Mouse (Mus musculus): ENCODE data around the gene Foxp1. TPM values are rescaled to one million over a fixed set of nuclear protein-coding genes. Genes with fewer than 3 reads are reported as not detected.

Gene Foxp1
- polyA plus RNA-seq, 1 experiment from 2014 or later: 121 TPM

DNA sequence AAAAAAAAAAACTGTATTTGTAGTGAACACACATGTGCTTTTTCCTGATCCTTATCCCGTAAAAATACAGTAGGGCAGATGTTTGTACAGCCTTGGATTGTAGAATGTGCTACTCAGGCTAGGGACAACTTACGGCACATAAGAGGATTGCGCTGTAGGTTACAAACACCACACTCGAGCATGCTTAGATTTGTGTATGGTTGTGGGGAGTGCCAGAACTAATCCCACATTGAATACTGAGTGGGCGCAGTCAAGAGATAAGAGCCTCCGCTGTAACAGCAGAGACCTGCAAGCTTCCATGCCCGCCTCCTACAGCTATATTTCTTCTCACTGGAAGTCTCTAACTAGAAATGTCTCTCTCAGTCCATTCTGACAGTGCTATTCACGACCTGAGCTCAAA lies 286.9 kb downstream of the Foxp1 start:
- Histone ChIP-seq H3K4me1 (ENCODE audit: insufficient read depth, low read depth, low read length) (no peaks in the 10 kb centered on the region), H3K9me3 (ENCODE audit: low read length) (no peaks in the 10 kb centered on the region), H3K27ac (ENCODE audit: low read length) (no peak overlapping the region), H3K4me2 (replicated peaks; ENCODE audit: low read depth, low read length) (no peak overlapping the region), H3K9ac (replicated peaks; ENCODE audit: low read depth) (no peak overlapping the region), H3K36me3 (ENCODE audit: insufficient read depth, low read length) (no peaks in the 10 kb centered on the region), H3K27me3 (replicated peaks; ENCODE audit: insufficient read depth, low read length) (no peaks in the 10 kb centered on the region), H3K4me3 (ENCODE audit: low read depth, low read length) (no peak overlapping the region)
- ATAC-seq (peak; percentile 64), DNase-seq (ENCODE audit: low spot score) (peak; percentile 11)
- TF ChIP-seq EP300 (IDR thresholded peaks at IDR 0.05): no peak
- TF ChIP-seq CTCF (IDR thresholded peaks at IDR 0.05): no peak
- 56% methylated on average over 8 of the region's 8 CpGs for WGBS

DNA sequence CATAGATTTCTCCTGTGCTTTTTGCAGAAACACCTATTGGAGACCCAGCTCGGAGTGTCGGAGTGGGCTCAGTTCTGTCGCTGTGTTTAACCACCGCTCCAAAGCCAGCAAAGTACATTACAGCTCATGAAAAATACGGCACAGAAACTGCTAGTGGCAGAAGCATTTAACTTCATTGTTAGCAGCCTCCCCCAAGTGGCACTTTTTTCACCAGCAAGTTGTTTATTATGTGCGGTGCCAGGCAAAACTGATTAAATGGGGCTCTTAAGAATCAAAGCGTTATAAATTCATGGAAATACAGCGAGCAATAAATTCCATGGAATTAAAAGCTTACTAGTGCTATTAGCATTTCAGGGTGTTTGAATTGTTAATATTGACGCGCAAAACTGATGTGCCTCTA lies 289.1 kb downstream of the Foxp1 start:
- DNase-seq (ENCODE audit: low spot score) (no peak), ATAC-seq (no peak)
- 86% methylated on average over 10 of the region's 10 CpGs for WGBS
- Histone ChIP-seq H3K4me3 (ENCODE audit: low read depth, low read length) (no peak overlapping the region), H3K27ac (ENCODE audit: low read length) (no peak overlapping the region), H3K27me3 (replicated peaks; ENCODE audit: insufficient read depth, low read length) (no peaks in the 10 kb centered on the region), H3K9me3 (ENCODE audit: low read length) (no peaks in the 10 kb centered on the region), H3K4me1 (ENCODE audit: insufficient read depth, low read depth, low read length) (no peaks in the 10 kb centered on the region), H3K9ac (replicated peaks; ENCODE audit: low read depth) (no peak overlapping the region), H3K4me2 (replicated peaks; ENCODE audit: low read depth, low read length) (no peak overlapping the region), H3K36me3 (ENCODE audit: insufficient read depth, low read length) (no peaks in the 10 kb centered on the region)
- TF ChIP-seq CTCF (IDR thresholded peaks at IDR 0.05): no peak
- TF ChIP-seq EP300 (IDR thresholded peaks at IDR 0.05): no peak

DNA sequence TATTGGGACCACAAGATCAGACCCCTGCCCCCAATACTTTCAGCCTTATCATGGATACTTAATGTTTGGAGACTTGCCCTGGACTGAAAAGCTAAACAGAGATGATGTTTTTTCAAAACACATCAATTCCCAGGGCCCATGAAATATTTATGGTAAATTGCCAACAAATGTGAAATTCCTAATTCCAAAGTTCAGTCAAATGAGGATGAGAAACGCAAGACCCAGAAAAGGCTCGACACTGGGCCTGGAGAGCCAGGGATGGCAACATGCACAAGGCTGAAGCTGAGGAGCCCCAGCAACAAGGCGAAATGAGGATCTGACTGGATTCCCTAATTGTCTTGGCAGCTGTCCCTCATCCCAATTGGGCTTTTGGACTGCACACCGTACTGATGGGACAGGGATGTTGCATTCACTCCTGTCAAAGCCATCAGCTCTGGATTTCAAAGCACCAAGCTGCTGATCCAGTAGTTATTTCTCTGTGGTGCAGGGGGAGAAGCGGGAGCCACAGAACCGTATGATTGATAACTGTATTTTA lies 294.1 kb downstream of the Foxp1 start:
- 72% methylated on average over 6 of the region's 6 CpGs for WGBS
- Histone ChIP-seq H3K4me3 (ENCODE audit: low read depth, low read length) (no peak overlapping the region), H3K36me3 (ENCODE audit: insufficient read depth, low read length) (no peaks in the 10 kb centered on the region), H3K4me2 (replicated peaks; ENCODE audit: low read depth, low read length) (no peak overlapping the region), H3K9me3 (ENCODE audit: low read length) (no peaks in the 10 kb centered on the region), H3K9ac (replicated peaks; ENCODE audit: low read depth) (no peak overlapping the region), H3K27me3 (replicated peaks; ENCODE audit: insufficient read depth, low read length) (no peaks in the 10 kb centered on the region), H3K4me1 (ENCODE audit: insufficient read depth, low read depth, low read length) (no peaks in the 10 kb centered on the region), H3K27ac (ENCODE audit: low read length) (no peak overlapping the region)
- ATAC-seq: no peak
- DNase-seq (ENCODE audit: low spot score): no peak
- TF ChIP-seq EP300 (IDR thresholded peaks at IDR 0.05) (no peak), CTCF (IDR thresholded peaks at IDR 0.05) (no peak)

DNA sequence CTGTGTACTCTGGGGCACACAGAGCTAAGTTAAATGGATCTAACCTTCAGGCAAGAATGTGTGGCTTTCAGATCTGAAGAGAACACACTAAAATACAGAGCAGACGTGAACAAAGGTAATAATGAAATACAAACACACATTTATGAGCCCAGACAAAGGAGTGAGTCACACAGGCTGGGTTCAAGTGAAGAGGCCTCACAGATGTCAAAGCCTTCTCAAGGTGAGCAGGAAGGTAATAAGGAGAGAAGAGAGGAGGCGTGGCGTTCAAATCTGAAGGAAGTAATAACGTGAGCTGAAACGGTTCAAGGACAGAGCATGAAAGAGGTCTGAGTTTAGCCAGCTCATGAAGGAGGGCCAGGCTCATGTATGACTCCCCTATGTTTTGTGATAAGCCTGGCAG lies 301.4 kb downstream of the Foxp1 start:
- ATAC-seq: no peak

DNA sequence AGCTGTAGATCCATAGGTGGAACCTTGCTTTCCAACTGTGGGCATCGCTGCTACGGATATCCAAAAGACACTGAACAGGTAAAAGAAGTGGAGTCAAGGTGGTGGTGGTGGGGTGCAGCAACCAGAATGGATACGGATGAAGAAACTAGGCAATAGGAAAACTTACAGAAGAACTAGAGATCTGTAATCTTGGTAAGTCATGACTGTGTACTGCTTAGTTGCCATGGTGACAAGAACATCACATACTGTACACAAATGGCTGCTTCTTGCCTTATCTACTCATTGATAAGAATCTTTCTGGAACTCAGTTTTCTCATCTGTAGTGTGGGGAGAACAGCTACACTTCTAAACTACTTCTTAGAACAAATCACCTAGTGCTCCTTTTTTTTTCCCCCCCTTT lies 302.0 kb downstream of the Foxp1 start:
- H3K9me3 ChIP-seq (ENCODE audit: low read length): no peaks in the 10 kb centered on the region
- H3K36me3 ChIP-seq (ENCODE audit: insufficient read depth, low read length): no peaks in the 10 kb centered on the region
- H3K27ac ChIP-seq (ENCODE audit: low read length): no peak overlapping the region
- DNase-seq (ENCODE audit: low spot score) (no peak), ATAC-seq (no peak)
- H3K27me3 ChIP-seq (replicated peaks; ENCODE audit: insufficient read depth, low read length): no peaks in the 10 kb centered on the region
- H3K4me2 ChIP-seq (replicated peaks; ENCODE audit: low read depth, low read length): no peak overlapping the region
- WGBS: 95% methylated on average over 3 of the region's 3 CpGs
- H3K4me3 ChIP-seq (ENCODE audit: low read depth, low read length): no peak overlapping the region
- no peak for TF ChIP-seq EP300 (IDR thresholded peaks at IDR 0.05)
- no peak overlapping the region for H3K9ac ChIP-seq (replicated peaks; ENCODE audit: low read depth)
- H3K4me1 ChIP-seq (ENCODE audit: insufficient read depth, low read depth, low read length): no peaks in the 10 kb centered on the region

More for the DNA sequence above, 301.4 kb downstream of the Foxp1 start:
- Histone ChIP-seq H3K9ac (replicated peaks; ENCODE audit: low read depth) (no peak overlapping the region), H3K4me2 (replicated peaks; ENCODE audit: low read depth, low read length) (no peak overlapping the region), H3K9me3 (ENCODE audit: low read length) (no peaks in the 10 kb centered on the region), H3K36me3 (ENCODE audit: insufficient read depth, low read length) (no peaks in the 10 kb centered on the region), H3K27ac (ENCODE audit: low read length) (no peak overlapping the region), H3K27me3 (replicated peaks; ENCODE audit: insufficient read depth, low read length) (no peaks in the 10 kb centered on the region), H3K4me3 (ENCODE audit: low read depth, low read length) (no peak overlapping the region), H3K4me1 (ENCODE audit: insufficient read depth, low read depth, low read length) (no peaks in the 10 kb centered on the region)
- TF ChIP-seq EP300 (IDR thresholded peaks at IDR 0.05): no peak
- WGBS: 77% methylated on average over 5 of the region's 5 CpGs
- DNase-seq (ENCODE audit: low spot score): no peak

DNA sequence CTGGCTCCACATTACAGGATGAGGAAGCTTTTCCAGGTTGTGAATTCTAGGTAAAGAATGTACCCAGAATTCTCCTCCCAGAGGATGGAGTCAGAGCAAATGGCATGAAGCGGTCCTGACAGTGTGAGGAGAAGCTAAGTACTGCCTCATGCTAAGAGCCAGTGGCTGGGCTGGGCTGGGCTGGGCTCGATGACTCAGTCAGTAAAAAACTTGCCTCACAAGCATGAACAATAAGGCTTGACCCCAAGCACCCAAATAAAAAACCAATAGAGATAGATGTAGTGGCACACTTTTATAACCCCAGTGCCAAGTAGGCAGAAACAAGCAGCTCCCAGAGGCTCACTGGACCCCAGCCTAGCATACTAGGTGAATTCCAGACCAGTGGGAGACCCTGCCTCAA lies 304.7 kb downstream of the Foxp1 start:
- Histone ChIP-seq H3K27ac (ENCODE audit: low read length) (no peak overlapping the region), H3K9ac (replicated peaks; ENCODE audit: low read depth) (no peak overlapping the region), H3K27me3 (replicated peaks; ENCODE audit: insufficient read depth, low read length) (no peaks in the 10 kb centered on the region), H3K4me1 (ENCODE audit: insufficient read depth, low read depth, low read length) (no peaks in the 10 kb centered on the region), H3K9me3 (ENCODE audit: low read length) (no peaks in the 10 kb centered on the region), H3K36me3 (ENCODE audit: insufficient read depth, low read length) (no peaks in the 10 kb centered on the region; the same call in 1 of the 2 replicates), H3K4me2 (replicated peaks; ENCODE audit: low read depth, low read length) (no peak overlapping the region), H3K4me3 (ENCODE audit: low read depth, low read length) (no peak overlapping the region)
- 49% methylated on average over 2 of the region's 2 CpGs for WGBS
- ATAC-seq (0 out of 2 replicates have a peak, but pooled peaks have one; percentile 35), DNase-seq (ENCODE audit: low spot score) (peak; percentile 32)
- no peak for TF ChIP-seq EP300 (IDR thresholded peaks at IDR 0.05)

DNA sequence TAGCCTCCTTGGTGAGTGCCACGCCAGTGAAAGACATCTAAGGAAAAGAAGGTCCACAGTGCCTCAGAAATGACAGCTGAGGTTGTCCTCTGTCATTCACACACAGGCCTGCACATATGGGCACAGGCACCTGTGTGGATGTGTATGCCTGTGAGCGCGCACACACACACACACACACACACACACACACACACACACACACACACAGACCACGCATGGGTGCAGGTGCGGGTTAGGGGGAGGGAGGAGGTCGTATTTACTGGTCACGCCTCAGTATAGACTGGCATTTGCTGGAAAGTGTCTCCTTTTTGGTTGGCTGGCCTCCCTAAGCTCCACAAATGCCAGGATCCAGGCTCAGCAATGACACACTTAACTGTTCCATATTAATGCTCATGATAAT lies 305.4 kb downstream of the Foxp1 start:
- ATAC-seq: no peak
- H3K4me3 ChIP-seq (ENCODE audit: low read depth, low read length): no peak overlapping the region
- H3K27me3 ChIP-seq (replicated peaks; ENCODE audit: insufficient read depth, low read length): no peaks in the 10 kb centered on the region
- no peaks in the 10 kb centered on the region for H3K4me1 ChIP-seq (ENCODE audit: insufficient read depth, low read depth, low read length)
- 87% methylated on average over 5 of the region's 7 CpGs for whole genome bisulfite sequencing
- no peak for TF ChIP-seq EP300 (IDR thresholded peaks at IDR 0.05)
- TF ChIP-seq CTCF (IDR thresholded peaks at IDR 0.05): no peak
- DNase-seq (ENCODE audit: low spot score): no peak
- no peaks in the 10 kb centered on the region; the same call in 1 of the 2 replicates for H3K36me3 ChIP-seq (ENCODE audit: insufficient read depth, low read length)
- no peaks in the 10 kb centered on the region for H3K9me3 ChIP-seq (ENCODE audit: low read length)
- H3K9ac ChIP-seq (replicated peaks; ENCODE audit: low read depth): no peak overlapping the region
- H3K27ac ChIP-seq (ENCODE audit: low read length): no peak overlapping the region
- H3K4me2 ChIP-seq (replicated peaks; ENCODE audit: low read depth, low read length): no peak overlapping the region
